Mouse (Mus musculus) liver, embryonic 12.5 days (tissue): ENCODE measurements at regions not wholly inside any gene's neighbourhood (a gene's known extent, or its start where the extent isn't known, plus 50 kb on each side); places are given as distances from the start of the nearest gene placed in this dataset.

Source experiments
- ATAC-seq: fragments of 200-750 bp; cut with Nextera tagmentation; 2 replicates; pipeline ENCODE4 v1.8.0; 2017; ENCODE audit warnings: moderate number of reproducible peaks, mild to moderate bottlenecking, moderate library complexity
- H3K27ac ChIP-seq: fragments of 300-500 bp; sonication (generic); 2 replicates; pipeline ENCODE4 v1.5.1; 2016; ENCODE audit warnings: mild to moderate bottlenecking
- H3K27me3 ChIP-seq: fragments of 300-500 bp; sonication (generic); replicated peaks from 2 replicates; pipeline ENCODE4 v1.6.1; 2016; ENCODE audit warnings: mild to moderate bottlenecking, moderate library complexity
- H3K36me3 ChIP-seq: fragments of 300-500 bp; sonication (generic); 2 replicates; pipeline ENCODE4 v1.6.1; 2016; ENCODE audit warnings: mild to moderate bottlenecking, moderate library complexity
- H3K4me1 ChIP-seq: fragments of 300-500 bp; sonication (generic); 2 replicates; pipeline ENCODE4 v1.6.1; 2016
- H3K4me2 ChIP-seq: fragments of 300-500 bp; sonication (generic); 2 replicates; pipeline ENCODE4 v1.6.1; 2016; ENCODE audit warnings: mild to moderate bottlenecking, moderate library complexity
- H3K4me3 ChIP-seq: fragments of 300-500 bp; sonication (generic); 2 replicates; pipeline ENCODE4 v1.5.1; 2016; ENCODE audit warnings: mild to moderate bottlenecking, moderate library complexity
- H3K9ac ChIP-seq: fragments of 300-500 bp; sonication (generic); 2 replicates; pipeline ENCODE4 v1.6.1; 2016; ENCODE audit warnings: mild to moderate bottlenecking, moderate library complexity
- H3K9me3 ChIP-seq: fragments of 300-500 bp; sonication (generic); replicated peaks from 2 replicates; pipeline ENCODE4 v1.6.1; 2016; ENCODE audit warnings: mild to moderate bottlenecking, moderate library complexity
- WGBS: fragments of 180-500 bp; shearing (Covaris S2); methylation state at CpG from one replicate; pipeline ENCODE4 v1.1.7; 2016; ENCODE audit not compliant: insufficient replicate concordance; 5-methylcytosine and 5-hydroxymethylcytosine counted together

- no peaks in the 10 kb centered on the region for H3K36me3 ChIP-seq
- WGBS = 66% methylated on average over 2 of the region's 2 CpGs
- H3K4me3 ChIP-seq = no peak overlapping the region
- no peak overlapping the region for H3K27ac ChIP-seq
- ATAC-seq = no peak
- no peaks in the 10 kb centered on the region for H3K9me3 ChIP-seq
- no peak overlapping the region for H3K9ac ChIP-seq
- H3K27me3 ChIP-seq = no peaks in the 10 kb centered on the region
- H3K4me1 ChIP-seq = no peaks in the 10 kb centered on the region
- no peak overlapping the region for H3K4me2 ChIP-seq
Measured at GRCm38 (mm10) chr13:90584766-90585165, 320.4 kb downstream of the Atp6ap1l start.

- Histone ChIP-seq H3K4me2 (no peak overlapping the region), H3K9ac (no peak overlapping the region), H3K4me1 (no peaks in the 10 kb centered on the region), H3K36me3 (no peaks in the 10 kb centered on the region), H3K4me3 (no peak overlapping the region), H3K27ac (no peak overlapping the region), H3K9me3 (no peaks in the 10 kb centered on the region), H3K27me3 (no peaks in the 10 kb centered on the region)
- no peak for ATAC-seq
- WGBS = 79% methylated on average over 2 of the region's 2 CpGs
Measured at GRCm38 (mm10) chr13:90575371-90575770, 329.8 kb downstream of the Atp6ap1l start.

GRCm38 (mm10) chr13:90572580-90572979 is 332.6 kb downstream of the Atp6ap1l start:
- H3K9me3 ChIP-seq = no peaks in the 10 kb centered on the region
- 69% methylated on average over 2 of the region's 2 CpGs for WGBS
- H3K36me3 ChIP-seq = no peaks in the 10 kb centered on the region
- H3K27ac ChIP-seq = no peak overlapping the region
- no peak for ATAC-seq
- H3K4me3 ChIP-seq = no peak overlapping the region
- no peak overlapping the region for H3K4me2 ChIP-seq
- H3K4me1 ChIP-seq = no peaks in the 10 kb centered on the region
- no peaks in the 10 kb centered on the region for H3K27me3 ChIP-seq
- H3K9ac ChIP-seq = no peak overlapping the region

GRCm38 (mm10) chr13:90563183-90563840 is 341.8 kb downstream of the Atp6ap1l start:
- no peaks in the 10 kb centered on the region for H3K9me3 ChIP-seq
- no peak overlapping the region for H3K4me2 ChIP-seq
- no peak overlapping the region for H3K27ac ChIP-seq
- no peaks in the 10 kb centered on the region for H3K4me1 ChIP-seq
- ATAC-seq = no peak
- no peak overlapping the region for H3K9ac ChIP-seq
- WGBS = 48% methylated on average over 1 of the region's 1 CpGs
- H3K27me3 ChIP-seq = no peaks in the 10 kb centered on the region
- no peaks in the 10 kb centered on the region for H3K36me3 ChIP-seq
- no peak overlapping the region for H3K4me3 ChIP-seq

GRCm38 (mm10) chr13:90560095-90560494 is 345.1 kb downstream of the Atp6ap1l start:
- no peak overlapping the region for H3K9ac ChIP-seq
- no peaks in the 10 kb centered on the region for H3K4me1 ChIP-seq
- no peaks in the 10 kb centered on the region for H3K36me3 ChIP-seq
- no peak overlapping the region for H3K4me3 ChIP-seq
- H3K27ac ChIP-seq = no peak overlapping the region
- no peaks in the 10 kb centered on the region for H3K27me3 ChIP-seq
- ATAC-seq = no peak
- H3K9me3 ChIP-seq = no peaks in the 10 kb centered on the region
- H3K4me2 ChIP-seq = no peak overlapping the region
- 63% methylated on average over 1 of the region's 1 CpGs for WGBS

GRCm38 (mm10) chr13:90559481-90559880 is 345.7 kb downstream of the Atp6ap1l start:
- Histone ChIP-seq H3K9me3 (no peaks in the 10 kb centered on the region), H3K27me3 (no peaks in the 10 kb centered on the region), H3K27ac (no peak overlapping the region), H3K4me3 (no peak overlapping the region), H3K9ac (no peak overlapping the region), H3K36me3 (no peaks in the 10 kb centered on the region), H3K4me2 (no peak overlapping the region), H3K4me1 (no peaks in the 10 kb centered on the region)
- no peak for ATAC-seq
- 75% methylated on average over 2 of the region's 2 CpGs for WGBS

GRCm38 (mm10) chr13:90551166-90551565 is 354.0 kb downstream of the Atp6ap1l start:
- Histone ChIP-seq H3K4me2 (no peak overlapping the region), H3K4me1 (no peaks in the 10 kb centered on the region), H3K9me3 (no peaks in the 10 kb centered on the region), H3K27me3 (no peaks in the 10 kb centered on the region), H3K36me3 (no peaks in the 10 kb centered on the region), H3K27ac (no peak overlapping the region), H3K4me3 (no peak overlapping the region), H3K9ac (no peak overlapping the region)
- WGBS = 68% methylated on average over 2 of the region's 2 CpGs
- no peak for ATAC-seq

GRCm38 (mm10) chr13:90546288-90547035 is 358.7 kb downstream of the Atp6ap1l start:
- no peaks in the 10 kb centered on the region for H3K36me3 ChIP-seq
- no peaks in the 10 kb centered on the region for H3K27me3 ChIP-seq
- H3K9me3 ChIP-seq = no peaks in the 10 kb centered on the region
- no peak for ATAC-seq
- H3K4me1 ChIP-seq = no peaks in the 10 kb centered on the region
- H3K27ac ChIP-seq = no peak overlapping the region
- H3K9ac ChIP-seq = no peak overlapping the region
- no peak overlapping the region for H3K4me2 ChIP-seq
- 68% methylated on average over 1 of the region's 1 CpGs for WGBS
- no peak overlapping the region for H3K4me3 ChIP-seq

GRCm38 (mm10) chr13:90545816-90546215 is 359.3 kb downstream of the Atp6ap1l start:
- Histone ChIP-seq H3K9ac (no peak overlapping the region), H3K27me3 (no peaks in the 10 kb centered on the region), H3K36me3 (no peaks in the 10 kb centered on the region), H3K4me3 (no peak overlapping the region), H3K27ac (no peak overlapping the region), H3K4me2 (no peak overlapping the region), H3K4me1 (no peaks in the 10 kb centered on the region), H3K9me3 (no peaks in the 10 kb centered on the region)
- ATAC-seq = no peak

GRCm38 (mm10) chr13:90537525-90537924 is 367.6 kb downstream of the Atp6ap1l start:
- H3K9me3 ChIP-seq = no peaks in the 10 kb centered on the region
- H3K4me3 ChIP-seq = no peak overlapping the region
- H3K4me2 ChIP-seq = no peak overlapping the region
- 68% methylated on average over 1 of the region's 1 CpGs for WGBS
- H3K4me1 ChIP-seq = no peaks in the 10 kb centered on the region
- H3K27ac ChIP-seq = no peak overlapping the region
- no peak for ATAC-seq
- H3K27me3 ChIP-seq = no peaks in the 10 kb centered on the region
- no peaks in the 10 kb centered on the region for H3K36me3 ChIP-seq
- H3K9ac ChIP-seq = no peak overlapping the region

- Histone ChIP-seq H3K36me3 (no peaks in the 10 kb centered on the region), H3K4me2 (no peak overlapping the region), H3K27ac (no peak overlapping the region), H3K4me1 (no peaks in the 10 kb centered on the region), H3K9me3 (no peaks in the 10 kb centered on the region), H3K4me3 (no peak overlapping the region), H3K27me3 (no peaks in the 10 kb centered on the region), H3K9ac (no peak overlapping the region)
- WGBS = 60% methylated on average over 3 of the region's 3 CpGs
- no peak for ATAC-seq
Measured at GRCm38 (mm10) chr13:90526998-90527397, 378.2 kb downstream of the Atp6ap1l start.

- no peaks in the 10 kb centered on the region for H3K9me3 ChIP-seq
- no peak overlapping the region for H3K9ac ChIP-seq
- no peaks in the 10 kb centered on the region for H3K27me3 ChIP-seq
- WGBS = 74% methylated on average over 2 of the region's 2 CpGs
- no peak overlapping the region for H3K27ac ChIP-seq
- no peak for ATAC-seq
- H3K4me2 ChIP-seq = no peak overlapping the region
- no peaks in the 10 kb centered on the region for H3K4me1 ChIP-seq
- H3K4me3 ChIP-seq = no peak overlapping the region
- no peaks in the 10 kb centered on the region for H3K36me3 ChIP-seq
Measured at GRCm38 (mm10) chr13:90525801-90526200, 379.4 kb downstream of the Atp6ap1l start.
